In genomic region chr15:82900331-82900730, GRCm38 (mm10) we compare ENCODE assay signal across 8 mouse cellular contexts.
A peak's percentile ranks its signal among the peaks of the same experiment; 100 is the strongest.
DNase-seq lines count a peak whose midpoint lies in the region; ATAC-seq and TF ChIP-seq lines count a peak whose summit lies in the region.

No protein-coding gene starts in this region.

- H3K9ac ChIP-seq in liver, embryonic 12.5 days: peak overlapping the region; percentile 63

- H3K4me2 ChIP-seq in liver, embryonic 12.5 days: peak overlapping the region; percentile 85

- H3K4me1 ChIP-seq in erythroblast, embryonic 14.5 days (ENCODE audit: control insufficient read depth): peaks cover 37% of the 10 kb centered on the region
- peaks cover 2% of the 10 kb centered on the region for H3K4me1 ChIP-seq in spleen, adult 2 months (ENCODE audit: control insufficient read depth, insufficient read depth, insufficient read length)
- H3K4me1 ChIP-seq in liver, embryonic 12.5 days: peaks cover 33% of the 10 kb centered on the region

- H3K27me3 ChIP-seq in erythroblast, embryonic 14.5 days (ENCODE audit: control insufficient read depth): no peaks in the 10 kb centered on the region
- no peaks in the 10 kb centered on the region for H3K27me3 ChIP-seq in spleen, adult 2 months (ENCODE audit: control insufficient read depth, insufficient read depth, low read length)
- 0 out of 2 replicates have a peak, but pooled peaks cover 4% of the 10 kb centered on the region for H3K27me3 ChIP-seq in liver, embryonic 12.5 days (replicated peaks)

- no peak for DNase-seq in spleen, adult 2 months (ENCODE audit: low read depth in 1 of 2, low spot score in 2 of 2)
- DNase-seq in spleen, postnatal 36 days (ENCODE audit: low spot score in 2 of 2): no peak
- no peak for DNase-seq in adipocyte (ENCODE audit: low spot score)
- DNase-seq in cerebellum, postnatal 4 days (ENCODE audit: low spot score in 2 of 2): no peak
- no peak for DNase-seq in kidney, adult 11 months

- peak overlapping the region; percentile 15; the same call in 1 of the 2 replicates for H3K27ac ChIP-seq in spleen, adult 2 months (ENCODE audit: insufficient read depth, low read length)
- no peak overlapping the region for H3K27ac ChIP-seq in liver, embryonic 12.5 days

- H3K36me3 ChIP-seq in erythroblast, embryonic 14.5 days (ENCODE audit: control insufficient read depth): no peaks in the 10 kb centered on the region
- H3K36me3 ChIP-seq in spleen, adult 2 months (ENCODE audit: control insufficient read depth, insufficient read depth, low read length): no peaks in the 10 kb centered on the region
- no peaks in the 10 kb centered on the region for H3K36me3 ChIP-seq in liver, embryonic 12.5 days

- ATAC-seq in erythroblast, adult 5-6 weeks (replicated peaks; ENCODE audit: low FRiP score, poor library complexity, severe bottlenecking): no peak
- ATAC-seq in liver, embryonic 12.5 days: no peak

- 31% methylated on average over 3 of the region's 3 CpGs for WGBS in spleen, adult 2 months
- 32% methylated on average over 3 of the region's 3 CpGs for WGBS in liver, embryonic 12.5 days (ENCODE audit: insufficient replicate concordance)

- TF ChIP-seq POLR2A in spleen, adult 2 months (IDR thresholded peaks at IDR 0.05; ENCODE audit: low read depth, low read length): no peak

- peak overlapping the region; percentile 99 for H3K4me3 ChIP-seq in erythroblast, embryonic 14.5 days (replicated peaks)
- no peak overlapping the region for H3K4me3 ChIP-seq in spleen, adult 2 months (ENCODE audit: extremely low read depth, insufficient read depth, insufficient read length)
- peak overlapping the region; percentile 99; the same call in 1 of the 2 replicates for H3K4me3 ChIP-seq in liver, embryonic 12.5 days

- no peaks in the 10 kb centered on the region for H3K9me3 ChIP-seq in erythroblast, embryonic 14.5 days (ENCODE audit: control insufficient read depth, low read length)
- no peaks in the 10 kb centered on the region for H3K9me3 ChIP-seq in liver, embryonic 12.5 days (replicated peaks)

- no peak for TF ChIP-seq CTCF in spleen, adult 2 months (IDR thresholded peaks at IDR 0.05; ENCODE audit: extremely low read depth, insufficient read depth, insufficient read length, insufficient replicate concordance)
